Mouse (Mus musculus): Measurements from ENCODE around the gene Apba1.

Gene Apba1

GRCm38 (mm10) chr19:23874502-23874901 is 115.8 kb downstream of the Apba1 start:
- no peak for DNase-seq (ENCODE audit: low spot score)

GRCm38 (mm10) chr19:23875819-23876218 is 117.1 kb downstream of the Apba1 start:
- DNase-seq (ENCODE audit: low spot score): no peak

DNA sequence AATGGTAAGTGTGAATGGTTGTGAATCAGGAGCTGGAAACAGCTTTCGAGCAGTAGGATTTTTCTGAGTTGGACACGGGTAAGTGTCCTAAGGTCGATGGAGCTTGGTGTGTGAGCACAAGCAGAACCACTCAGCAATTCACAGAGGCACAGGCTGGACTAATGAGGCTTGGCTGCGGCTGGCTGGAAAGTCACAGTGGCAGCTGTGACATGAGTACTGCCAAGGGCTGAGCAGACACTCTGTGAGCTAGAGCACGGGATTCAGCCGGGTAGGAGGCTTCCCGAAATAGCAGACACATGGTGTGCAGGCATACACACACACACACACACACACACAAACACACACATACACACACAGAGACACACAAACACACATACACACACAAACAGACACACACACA is 121.2 kb downstream of the Apba1 start:
- DNase-seq (ENCODE audit: low spot score): no peak

DNA sequence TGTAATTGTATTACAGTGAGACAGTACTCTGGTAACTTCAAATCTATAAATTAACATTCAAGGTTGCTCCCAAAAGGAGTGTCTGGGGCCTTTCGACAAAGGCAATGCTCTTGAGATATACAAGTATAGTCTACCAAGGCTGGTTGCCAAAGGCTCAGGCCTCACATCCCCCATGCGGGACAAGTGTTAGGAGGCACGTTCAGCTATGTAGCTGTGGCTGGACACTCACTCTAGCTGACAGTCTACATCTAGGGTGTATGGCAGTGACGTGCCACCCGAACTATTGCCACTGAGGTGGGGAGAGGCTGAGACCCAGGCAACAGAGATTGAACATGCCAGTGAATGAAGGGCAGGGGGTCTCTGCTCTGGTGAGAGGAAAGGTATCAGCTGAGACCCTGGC is 127.5 kb downstream of the Apba1 start:
- DNase-seq (ENCODE audit: low spot score): no peak

- DNase-seq (ENCODE audit: low spot score): no peak
These were observed 132.7 kb downstream of the Apba1 start for GRCm38 (mm10) chr19:23891421-23891820.

DNA sequence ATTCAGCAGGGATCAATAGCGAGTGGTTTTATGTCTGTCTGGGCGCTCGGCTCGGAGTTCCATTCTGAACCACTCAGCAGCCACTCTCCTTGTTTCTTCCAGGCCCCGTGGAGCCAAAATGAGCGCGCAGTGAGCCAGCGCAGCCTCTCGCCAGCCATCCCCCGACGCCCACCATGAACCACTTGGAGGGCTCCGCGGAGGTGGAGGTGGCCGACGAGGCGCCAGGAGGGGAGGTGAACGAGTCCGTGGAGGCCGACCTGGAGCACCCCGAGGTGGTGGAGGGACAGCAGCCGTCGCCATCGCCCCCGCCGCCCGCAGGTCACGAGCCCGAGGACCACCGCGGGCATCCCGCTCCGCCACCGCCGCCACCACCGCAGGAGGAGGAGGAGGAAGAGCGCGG is 133.9 kb downstream of the Apba1 start:
- no peak for DNase-seq (ENCODE audit: low spot score)

DNA sequence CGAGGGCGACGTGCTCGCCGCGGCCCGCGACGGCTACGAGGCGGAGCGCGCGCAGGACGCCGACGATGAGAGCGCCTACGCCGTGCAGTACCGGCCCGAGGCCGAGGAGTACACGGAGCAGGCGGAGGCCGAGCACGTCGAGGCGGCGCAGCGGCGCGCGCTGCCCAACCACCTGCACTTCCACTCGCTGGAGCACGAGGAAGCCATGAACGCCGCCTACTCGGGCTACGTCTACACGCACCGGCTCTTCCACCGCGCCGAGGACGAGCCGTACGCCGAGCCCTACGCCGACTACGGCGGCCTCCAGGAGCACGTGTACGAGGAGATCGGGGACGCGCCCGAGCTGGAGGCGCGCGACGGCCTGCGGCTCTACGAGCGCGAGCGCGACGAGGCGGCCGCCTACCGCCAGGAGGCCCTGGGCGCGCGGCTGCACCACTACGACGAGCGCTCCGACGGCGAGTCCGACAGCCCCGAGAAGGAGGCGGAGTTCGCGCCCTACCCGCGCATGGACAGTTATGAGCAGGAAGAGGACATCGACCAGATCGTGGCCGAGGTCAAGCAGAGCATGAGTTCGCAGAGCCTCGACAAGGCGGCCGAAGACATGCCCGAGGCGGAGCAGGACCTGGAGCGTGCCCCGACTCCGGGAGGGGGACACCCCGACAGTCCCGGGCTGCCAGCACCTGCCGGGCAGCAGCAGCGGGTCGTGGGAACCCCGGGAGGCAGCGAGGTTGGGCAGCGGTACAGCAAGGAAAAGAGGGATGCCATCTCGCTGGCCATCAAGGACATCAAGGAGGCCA is 134.6 kb downstream of the Apba1 start:
- peak; percentile 47 for DNase-seq (ENCODE audit: low spot score)

GRCm38 (mm10) chr19:23893946-23894345 is 135.3 kb downstream of the Apba1 start:
- DNase-seq (ENCODE audit: low spot score): no peak

DNA sequence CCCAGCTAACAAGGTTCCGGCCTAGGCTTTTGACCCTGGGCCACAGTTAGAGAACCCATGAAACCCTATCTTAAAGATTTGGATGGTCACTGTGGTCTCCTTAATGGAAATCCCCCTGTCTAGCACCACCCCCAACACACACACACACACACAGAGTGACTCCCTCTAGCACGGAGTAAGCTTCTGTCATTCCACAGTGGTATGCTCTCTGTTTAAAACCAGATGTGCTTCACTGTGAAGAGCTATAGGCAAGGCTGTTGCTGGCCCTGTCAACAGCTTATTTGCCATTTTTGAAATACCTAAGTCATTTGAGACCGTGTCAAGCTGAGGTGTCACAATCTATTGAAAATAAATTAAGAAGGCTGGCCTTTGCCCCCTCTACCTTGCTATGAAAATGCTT is 136.1 kb downstream of the Apba1 start:
- no peak for DNase-seq (ENCODE audit: low spot score)

- no peak for DNase-seq (ENCODE audit: low spot score)
These were observed 138.2 kb downstream of the Apba1 start for GRCm38 (mm10) chr19:23896915-23897314.

DNA sequence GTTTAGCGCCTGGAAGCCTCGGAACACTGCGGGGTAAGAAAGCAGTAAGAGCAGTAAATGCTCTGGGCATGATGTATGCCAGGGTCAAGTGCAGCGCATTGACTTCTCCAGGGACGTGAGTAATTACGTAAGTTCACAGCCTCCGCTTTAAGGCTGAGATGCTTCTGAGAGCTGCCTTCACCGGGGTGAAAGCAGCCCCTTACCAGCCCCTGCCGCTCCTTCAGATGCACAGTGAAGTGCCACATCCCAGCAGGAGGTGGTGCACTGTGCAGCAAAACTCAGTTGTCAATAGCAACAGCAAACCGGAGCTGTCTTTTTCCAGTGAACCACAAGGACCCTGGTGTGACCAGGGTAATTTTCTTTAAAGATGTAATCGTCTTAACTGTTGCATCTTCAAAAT is 139.8 kb downstream of the Apba1 start:
- no peak for DNase-seq (ENCODE audit: low spot score)

DNA sequence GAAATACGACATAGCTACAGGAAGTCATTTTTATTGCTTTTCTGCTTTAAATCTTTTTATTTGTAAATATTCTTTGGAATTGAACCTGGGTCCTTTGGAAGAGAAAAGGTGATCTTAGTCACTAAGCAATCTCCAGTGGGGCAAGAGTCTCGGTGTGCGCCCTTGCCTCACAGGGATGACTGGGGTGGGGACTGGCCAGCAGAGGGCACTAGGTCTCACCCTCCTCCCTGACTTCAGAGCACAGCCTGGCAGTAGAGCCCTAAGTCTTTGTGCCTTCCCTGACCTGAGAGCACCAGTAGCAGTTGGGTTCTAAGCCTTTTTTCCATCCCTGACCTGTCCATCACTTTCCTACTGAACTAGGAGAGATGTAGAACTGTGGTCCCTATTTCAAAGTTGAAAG is 142.5 kb downstream of the Apba1 start:
- peak; percentile 19 for DNase-seq (ENCODE audit: low spot score)

GRCm38 (mm10) chr19:23901768-23902167 is 143.1 kb downstream of the Apba1 start:
- DNase-seq (ENCODE audit: low spot score): no peak

DNA sequence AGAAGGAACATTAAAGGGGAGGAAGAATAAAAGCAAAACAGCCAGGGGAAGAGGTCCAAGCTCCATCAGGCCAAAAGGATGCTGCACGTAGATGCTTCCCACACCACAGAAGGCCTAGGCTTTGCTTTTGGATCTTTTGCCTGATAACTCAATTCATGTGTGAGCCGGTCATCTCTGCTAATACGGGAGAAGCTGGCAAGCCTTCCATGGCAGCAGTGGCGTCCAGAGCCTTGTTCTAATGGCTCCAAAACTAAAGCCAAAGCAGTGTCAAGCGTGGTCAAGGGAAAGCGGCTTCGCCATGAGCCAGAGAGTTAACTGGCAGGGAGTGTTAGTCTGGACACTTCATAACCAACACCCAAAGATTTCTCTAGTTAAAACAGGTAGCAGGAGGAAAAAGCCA is 144.4 kb downstream of the Apba1 start:
- DNase-seq (ENCODE audit: low spot score): no peak

GRCm38 (mm10) chr19:23904922-23905321 is 146.2 kb downstream of the Apba1 start:
- DNase-seq (ENCODE audit: low spot score): no peak

DNA sequence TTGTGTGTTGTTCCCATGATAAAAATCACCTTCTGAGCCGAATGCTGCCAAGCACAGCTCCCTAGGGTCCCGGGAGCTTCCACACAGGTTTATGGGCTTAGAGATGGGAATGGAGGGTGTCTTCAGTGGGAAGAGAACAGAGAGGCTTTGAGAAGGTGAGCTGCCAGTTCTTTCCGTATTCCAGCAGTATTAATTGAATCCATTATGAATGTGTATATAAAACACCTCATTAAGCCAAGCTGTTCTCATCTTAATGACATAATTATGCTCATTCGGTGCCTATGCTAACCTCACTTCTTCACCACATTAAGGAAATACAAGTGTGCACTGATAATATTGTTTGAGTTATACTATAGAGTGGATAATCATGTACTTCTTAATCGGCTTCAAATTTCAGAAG is 147.1 kb downstream of the Apba1 start:
- DNase-seq (ENCODE audit: low spot score): no peak

GRCm38 (mm10) chr19:23910345-23910744 is 151.7 kb downstream of the Apba1 start:
- DNase-seq (ENCODE audit: low spot score): no peak

- DNase-seq (ENCODE audit: low spot score): no peak
These were observed 160.9 kb downstream of the Apba1 start for GRCm38 (mm10) chr19:23919384-23920219.

- DNase-seq (ENCODE audit: low spot score): no peak
These were observed 161.5 kb downstream of the Apba1 start for GRCm38 (mm10) chr19:23920220-23920544.

DNA sequence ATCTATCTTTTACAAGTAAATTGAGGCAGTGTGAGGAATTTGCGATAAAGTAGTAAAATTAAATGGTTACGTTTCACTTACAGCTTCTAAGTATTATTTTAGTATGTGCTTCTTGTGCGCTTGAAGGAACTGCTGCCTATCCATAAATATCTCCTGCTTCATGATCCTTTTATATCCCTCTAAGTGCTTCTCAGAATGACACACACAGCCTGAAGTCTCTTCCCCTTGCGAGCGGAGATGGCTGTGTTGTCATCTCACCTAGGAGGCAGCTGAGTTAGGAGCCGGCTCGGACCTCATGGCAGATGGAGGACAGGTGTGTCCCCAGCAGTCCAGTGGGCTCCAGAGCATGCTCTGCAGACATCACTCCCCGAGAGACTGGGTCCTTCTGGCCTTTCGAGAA is 163.9 kb downstream of the Apba1 start:
- DNase-seq (ENCODE audit: low spot score): no peak

- no peak for DNase-seq (ENCODE audit: low spot score)
These were observed 165.4 kb downstream of the Apba1 start for GRCm38 (mm10) chr19:23924057-23924456.

GRCm38 (mm10) chr19:23924791-23925190 is 166.1 kb downstream of the Apba1 start:
- no peak for DNase-seq (ENCODE audit: low spot score)

DNA sequence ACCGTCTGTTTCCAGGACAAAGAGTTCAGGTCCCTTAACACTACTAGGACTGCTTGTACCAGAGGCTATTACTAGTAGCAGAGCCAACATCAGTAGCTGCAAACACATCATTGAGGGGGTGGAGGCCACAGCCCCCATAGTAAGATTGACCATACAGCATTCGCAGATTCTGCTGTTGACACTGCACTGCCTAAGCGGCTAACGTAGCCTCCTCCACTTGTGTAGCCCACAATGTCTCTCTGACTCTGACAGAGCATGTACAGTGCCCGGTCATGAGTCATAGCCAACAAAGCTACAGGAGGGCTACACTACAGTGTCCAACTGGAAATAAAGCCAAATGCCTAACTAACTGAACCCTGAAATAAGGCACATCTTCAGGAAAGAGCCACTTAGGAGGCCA is 166.9 kb downstream of the Apba1 start:
- DNase-seq (ENCODE audit: low spot score): no peak

DNA sequence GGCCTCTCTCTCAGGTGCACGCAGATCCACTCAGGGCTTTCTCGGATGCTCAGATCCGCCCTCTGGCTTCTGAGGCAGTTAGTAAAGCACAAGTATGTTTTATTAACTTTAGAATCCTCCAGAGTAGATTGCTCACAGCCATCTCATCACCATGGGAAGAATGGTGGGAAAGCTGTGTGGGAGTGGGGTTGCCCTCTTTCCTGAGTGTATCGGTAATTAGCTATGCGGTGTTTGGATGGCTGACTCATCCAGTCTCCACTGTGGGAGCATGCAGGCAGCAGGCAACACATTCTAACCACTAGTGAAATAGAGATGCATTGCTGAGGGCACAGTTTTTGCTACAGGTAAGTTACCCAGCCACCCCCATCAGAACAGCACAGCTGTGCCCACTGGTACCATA is 172.1 kb downstream of the Apba1 start:
- no peak for DNase-seq (ENCODE audit: low spot score)
